Mouse (Mus musculus) megakaryocyte, embryonic 14.5 days (primary cell): ENCODE results near the gene Dnhd1.

Source experiments
- FLI1 ChIP-seq: IDR thresholded peaks from 2 replicates; pipeline ENCODE4 v1.6.1; 2012; ENCODE audit warnings: low read length, inconsistent platforms, mixed read lengths
- GATA1 ChIP-seq: IDR thresholded peaks from 3 replicates; pipeline ENCODE4 v1.6.1; 2012; ENCODE audit warnings: mixed read lengths, low read length, inconsistent platforms, borderline replicate concordance

DNA sequence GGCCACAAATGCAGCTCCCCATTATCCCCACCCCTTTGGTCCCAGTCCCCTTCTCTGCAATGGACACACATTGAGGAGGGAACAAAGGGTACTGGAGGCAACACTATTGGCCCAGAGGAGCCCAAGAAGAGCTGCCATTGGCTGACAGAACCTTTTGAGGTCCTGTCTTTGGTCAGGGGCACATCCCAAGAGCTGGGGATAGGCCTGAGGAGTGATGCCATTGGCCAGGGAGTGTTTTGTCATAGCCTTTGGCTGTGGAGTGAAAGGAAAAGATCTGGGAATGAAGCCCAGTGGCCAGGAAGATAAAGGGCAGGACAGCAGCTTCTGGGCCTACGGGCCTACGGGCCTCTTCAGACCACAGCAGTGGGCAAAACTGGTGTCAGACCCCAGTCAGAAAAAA is 14.9 kb upstream of the Dnhd1 start:
- TF ChIP-seq GATA1: no peak
- no peak for TF ChIP-seq FLI1
